Mouse (Mus musculus): ENCODE results near the gene BC048507. TPM values are rescaled to one million over a fixed set of nuclear protein-coding genes. Genes with fewer than 3 reads are reported as not detected.
"Not testable (repeated sequence)": the region's sequence is repeated elsewhere in the genome, so short reads cannot be mapped to it uniquely, and the experiment has no call there.

BC048507 gene
- total RNA-seq (2014; fragmentation: Nextera tagmentation), result not detected in 2 replicates
- total RNA-seq (2017), result not detected in 2 replicates
- not detected in 2 replicates for polyA plus RNA-seq (2012)

DNA sequence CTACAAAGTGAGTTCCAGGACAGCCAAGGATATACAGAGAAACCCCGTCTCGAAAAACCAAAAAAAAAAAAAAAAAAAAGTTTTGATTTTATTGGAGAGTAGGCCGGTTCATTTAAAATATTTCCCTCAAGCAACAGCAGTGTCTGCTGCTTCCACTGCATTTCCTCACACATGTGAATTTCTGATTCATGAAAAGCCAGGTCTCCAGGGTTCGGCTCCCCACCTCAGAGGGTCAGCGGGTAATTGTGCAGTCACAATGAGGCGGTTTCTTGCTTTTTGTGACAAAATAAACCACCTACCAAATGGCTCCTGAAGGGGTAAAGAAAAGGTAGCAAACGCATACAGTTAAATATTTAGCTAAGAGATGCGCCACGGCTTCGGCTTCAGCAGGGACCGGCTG lies at the start of gene BC048507:
Gene BC048507 (plus strand): TSS at position 301 of the 400 bp plus-strand sequence.
- Histone ChIP-seq H3K27me3 (ENCODE audit: insufficient read depth, low read length) (no peaks in the 10 kb centered on the region), H3K4me1 (ENCODE audit: insufficient read depth, low read depth, low read length) (no peaks in the 10 kb centered on the region), H3K36me3 (replicated peaks) (no peaks in the 10 kb centered on the region), H3K4me3 (ENCODE audit: low read depth, low read length) (no peak within 1 kb of the TSS), H3K9me3 (replicated peaks) (peaks cover 10% of the 10 kb centered on the region)
- DNase-seq (ENCODE audit: low spot score), result no peak
- ATAC-seq (ENCODE audit: extremely low read depth, insufficient number of reproducible peaks, low FRiP score, poor library complexity, severe bottlenecking), result no peak
- TF ChIP-seq GATA2 (IDR thresholded peaks at IDR 0.05; ENCODE audit: borderline replicate concordance, low read depth, low read length), result no peak
- no peak for TF ChIP-seq TAL1 (conservative IDR thresholded peaks at IDR 0.05; ENCODE audit: low read depth, low read length)
- no peak for TF ChIP-seq POLR2AphosphoS5 (IDR thresholded peaks at IDR 0.05; ENCODE audit: insufficient replicate concordance, low read depth, low read length)
- no peak for TF ChIP-seq GATA1 (IDR thresholded peaks at IDR 0.05; ENCODE audit: borderline replicate concordance, low read length)
- no peak for TF ChIP-seq CTCF (IDR thresholded peaks at IDR 0.05; ENCODE audit: low read depth, low read length)

DNA sequence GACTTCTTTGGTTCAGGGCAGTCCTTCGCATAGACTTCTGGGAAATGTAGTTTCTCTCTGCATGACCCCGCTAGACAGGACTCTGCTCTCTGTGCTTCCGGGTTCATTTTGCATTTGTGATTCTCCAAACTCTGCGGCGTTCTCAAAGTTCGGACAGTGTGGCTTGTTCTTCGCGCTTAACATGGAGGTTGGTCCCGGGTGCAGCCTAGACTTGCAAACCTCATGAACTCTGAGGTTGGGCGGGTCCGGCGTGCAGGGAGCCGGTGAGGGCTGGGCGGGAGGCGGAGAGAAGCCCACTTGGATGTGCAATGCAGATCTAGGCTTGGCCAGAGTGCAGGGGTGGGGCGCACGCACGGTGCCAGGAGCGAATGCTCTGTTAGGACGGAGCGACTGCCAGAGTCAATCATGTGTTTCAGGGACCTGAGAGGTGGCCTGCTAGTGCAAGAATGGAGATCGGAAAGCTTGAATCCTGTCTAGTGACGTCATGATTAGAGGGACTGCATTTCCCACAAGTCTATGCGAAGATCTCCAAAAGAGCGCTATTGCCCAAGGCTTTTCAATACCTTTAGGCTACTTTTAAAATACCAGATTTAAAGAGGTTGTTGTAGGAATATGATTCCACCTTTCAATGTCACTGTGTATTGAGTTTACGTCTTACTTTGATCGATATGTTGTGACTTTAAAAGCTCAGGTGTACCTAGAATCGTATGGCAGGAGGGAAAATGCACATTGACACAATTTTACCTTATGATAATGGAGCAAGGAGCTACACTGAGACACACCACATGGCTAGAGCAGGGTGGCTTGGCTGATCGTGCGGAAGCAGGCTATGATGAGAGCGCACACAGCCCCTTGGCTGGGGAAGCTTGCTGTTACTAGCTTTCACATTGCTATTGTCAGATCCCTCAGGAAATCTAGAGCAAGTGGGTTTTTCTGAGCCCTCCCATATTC lies 49.1 kb upstream of the BC048507 start, which contains the start of gene Zfp273:
Gene Zfp273 (plus strand): TSS at position 31 of the 951 bp plus-strand sequence.
- ATAC-seq (ENCODE audit: extremely low read depth, insufficient number of reproducible peaks, low FRiP score, poor library complexity, severe bottlenecking), result peak; percentile 95
- no peak for TF ChIP-seq CTCF (IDR thresholded peaks at IDR 0.05; ENCODE audit: low read depth, low read length)
- no peak for TF ChIP-seq GATA1 (IDR thresholded peaks at IDR 0.05; ENCODE audit: borderline replicate concordance, low read length)
- no peak for TF ChIP-seq TAL1 (conservative IDR thresholded peaks at IDR 0.05; ENCODE audit: low read depth, low read length)
- TF ChIP-seq POLR2AphosphoS5 (IDR thresholded peaks at IDR 0.05; ENCODE audit: insufficient replicate concordance, low read depth, low read length), result no peak
- TF ChIP-seq GATA2 (IDR thresholded peaks at IDR 0.05; ENCODE audit: borderline replicate concordance, low read depth, low read length), result no peak

DNA sequence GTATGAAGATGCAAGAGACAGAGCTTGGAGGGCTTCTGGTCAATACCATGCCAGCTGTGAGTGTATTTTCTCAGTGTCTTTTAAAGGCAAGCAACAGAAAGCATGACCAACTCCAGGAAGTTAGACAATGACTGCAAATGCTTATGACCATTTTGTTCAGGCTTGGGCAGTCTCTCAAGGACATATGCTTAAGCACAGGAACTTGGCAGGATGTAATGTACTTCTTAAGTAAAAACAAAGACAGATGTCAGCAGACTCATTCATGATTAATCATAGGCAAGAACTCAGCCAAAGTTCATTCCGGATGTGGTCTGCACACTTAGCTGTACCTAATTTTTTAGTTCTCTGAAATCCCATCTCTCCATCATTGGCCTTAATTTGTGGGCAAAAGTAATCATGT lies 44.5 kb upstream of the BC048507 start:
- Histone ChIP-seq H3K4me1 (ENCODE audit: insufficient read depth, low read depth, low read length) (peaks cover 3% of the 10 kb centered on the region; the same call in 1 of the 2 replicates), H3K4me3 (ENCODE audit: low read depth, low read length) (no peak overlapping the region), H3K36me3 (replicated peaks) (peaks cover 4% of the 10 kb centered on the region), H3K9me3 (replicated peaks) (peaks cover 6% of the 10 kb centered on the region), H3K27me3 (ENCODE audit: insufficient read depth, low read length) (no peaks in the 10 kb centered on the region)
- DNase-seq (ENCODE audit: low spot score) (no peak), ATAC-seq (ENCODE audit: extremely low read depth, insufficient number of reproducible peaks, low FRiP score, poor library complexity, severe bottlenecking) (no peak)
- TF ChIP-seq GATA2 (IDR thresholded peaks at IDR 0.05; ENCODE audit: borderline replicate concordance, low read depth, low read length), result no peak
- TF ChIP-seq CTCF (IDR thresholded peaks at IDR 0.05; ENCODE audit: low read depth, low read length), result no peak
- no peak for TF ChIP-seq GATA1 (IDR thresholded peaks at IDR 0.05; ENCODE audit: borderline replicate concordance, low read length)
- TF ChIP-seq TAL1 (conservative IDR thresholded peaks at IDR 0.05; ENCODE audit: low read depth, low read length), result no peak
- TF ChIP-seq POLR2AphosphoS5 (IDR thresholded peaks at IDR 0.05; ENCODE audit: insufficient replicate concordance, low read depth, low read length), result no peak

More for the DNA sequence above, 49.1 kb upstream of the BC048507 start, which contains the start of gene Zfp273:
- Histone ChIP-seq H3K9me3 (replicated peaks) (peaks cover 3% of the 10 kb centered on the region), H3K4me1 (ENCODE audit: insufficient read depth, low read depth, low read length) (peaks cover 11% of the 10 kb centered on the region), H3K27me3 (ENCODE audit: insufficient read depth, low read length) (no peaks in the 10 kb centered on the region), H3K4me3 (ENCODE audit: low read depth, low read length) (peak within 1 kb of the TSS; percentile 73), H3K36me3 (replicated peaks) (no peaks in the 10 kb centered on the region)
- peak; percentile 75 for DNase-seq (ENCODE audit: low spot score)

DNA sequence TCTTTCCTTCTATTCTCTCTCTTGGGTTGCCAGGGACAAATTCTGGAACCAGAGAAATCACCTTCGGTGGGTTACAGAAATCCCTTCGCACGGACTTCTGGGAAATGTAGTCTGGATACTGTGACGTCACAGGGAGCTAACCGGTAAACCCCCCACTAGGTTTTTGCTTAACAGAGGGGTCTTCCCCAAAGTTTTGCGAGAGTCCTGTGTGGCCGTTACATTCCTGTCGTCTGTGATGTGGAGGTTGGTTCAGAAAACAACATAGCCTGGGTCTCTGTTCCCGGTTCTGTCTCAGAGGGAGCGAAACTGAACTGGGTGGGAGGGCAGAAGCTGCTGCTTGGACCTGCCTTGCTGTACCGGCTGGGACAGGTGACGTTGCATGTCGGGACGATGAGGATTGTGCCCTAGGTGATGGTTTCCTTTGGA lies 32.2 kb upstream of the BC048507 start, which contains the start of gene Gm10037:
Gene Gm10037 (plus strand): TSS at position 196 of the 426 bp plus-strand sequence.
- Histone ChIP-seq H3K4me1 (ENCODE audit: insufficient read depth, low read depth, low read length) (no peaks in the 10 kb centered on the region), H3K9me3 (replicated peaks) (no peaks in the 10 kb centered on the region; the same call in 1 of the 2 replicates), H3K4me3 (ENCODE audit: low read depth, low read length) (no peak within 1 kb of the TSS), H3K36me3 (replicated peaks) (no peaks in the 10 kb centered on the region), H3K27me3 (ENCODE audit: insufficient read depth, low read length) (no peaks in the 10 kb centered on the region; the same call in 1 of the 2 replicates)
- ATAC-seq (ENCODE audit: extremely low read depth, insufficient number of reproducible peaks, low FRiP score, poor library complexity, severe bottlenecking), result no peak
- TF ChIP-seq CTCF (IDR thresholded peaks at IDR 0.05; ENCODE audit: low read depth, low read length) (no peak), GATA1 (IDR thresholded peaks at IDR 0.05; ENCODE audit: borderline replicate concordance, low read length) (no peak), POLR2AphosphoS5 (IDR thresholded peaks at IDR 0.05; ENCODE audit: insufficient replicate concordance, low read depth, low read length) (no peak), GATA2 (IDR thresholded peaks at IDR 0.05; ENCODE audit: borderline replicate concordance, low read depth, low read length) (no peak), TAL1 (conservative IDR thresholded peaks at IDR 0.05; ENCODE audit: low read depth, low read length) (no peak)
- DNase-seq (ENCODE audit: low spot score), result no peak

DNA sequence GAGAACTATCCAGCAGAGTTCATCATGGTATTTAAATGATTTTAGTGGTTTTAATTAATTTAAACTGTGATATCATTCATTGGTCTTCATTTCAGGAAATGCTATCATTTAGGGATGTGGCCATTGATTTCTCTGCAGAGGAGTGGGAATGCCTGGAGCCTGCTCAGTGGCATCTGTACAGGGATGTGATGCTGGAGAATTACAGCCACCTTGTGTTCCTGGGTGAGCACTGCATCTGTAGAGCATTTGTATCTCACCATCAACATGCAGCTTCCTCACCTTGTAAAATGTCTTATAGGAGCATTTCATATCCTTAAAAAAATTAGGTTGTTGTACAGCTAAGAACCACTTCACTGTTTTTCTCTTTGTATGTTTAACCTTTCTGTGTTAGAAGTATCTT lies 30.0 kb upstream of the BC048507 start:
- H3K36me3 ChIP-seq (replicated peaks); ATAC-seq (ENCODE audit: extremely low read depth, insufficient number of reproducible peaks, low FRiP score, poor library complexity, severe bottlenecking): not testable (repeated sequence)

DNA sequence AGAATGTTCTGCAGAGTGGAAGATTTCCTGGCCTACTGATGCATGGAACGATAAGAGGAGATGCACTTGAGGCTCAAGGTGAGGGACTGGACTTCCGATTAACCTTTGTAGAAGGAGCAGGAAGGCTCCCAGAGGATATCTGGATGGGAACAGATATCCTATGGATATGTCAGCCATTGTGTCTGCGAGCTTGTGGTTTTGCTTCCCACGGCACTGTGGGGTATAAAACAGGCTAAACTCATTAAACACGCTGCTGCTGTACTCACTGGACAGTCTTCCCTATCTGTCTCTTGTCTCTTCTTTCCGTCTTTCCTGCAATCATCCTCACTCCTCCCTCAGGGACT lies 19.4 kb upstream of the BC048507 start:
- no peak for TF ChIP-seq TAL1 (conservative IDR thresholded peaks at IDR 0.05; ENCODE audit: low read depth, low read length)
- no peak for TF ChIP-seq CTCF (IDR thresholded peaks at IDR 0.05; ENCODE audit: low read depth, low read length)
- TF ChIP-seq POLR2AphosphoS5 (IDR thresholded peaks at IDR 0.05; ENCODE audit: insufficient replicate concordance, low read depth, low read length), result no peak
- no peak for TF ChIP-seq GATA1 (IDR thresholded peaks at IDR 0.05; ENCODE audit: borderline replicate concordance, low read length)
- no peak for TF ChIP-seq GATA2 (IDR thresholded peaks at IDR 0.05; ENCODE audit: borderline replicate concordance, low read depth, low read length)
- Histone ChIP-seq H3K9me3 (replicated peaks) (no peaks in the 10 kb centered on the region), H3K4me3 (ENCODE audit: low read depth, low read length) (no peak overlapping the region), H3K4me1 (ENCODE audit: insufficient read depth, low read depth, low read length) (peaks cover 6% of the 10 kb centered on the region), H3K36me3 (replicated peaks) (no peaks in the 10 kb centered on the region), H3K27me3 (ENCODE audit: insufficient read depth, low read length) (no peaks in the 10 kb centered on the region)
- no peak for DNase-seq (ENCODE audit: low spot score)
- no peak for ATAC-seq (ENCODE audit: extremely low read depth, insufficient number of reproducible peaks, low FRiP score, poor library complexity, severe bottlenecking)

More for the DNA sequence above, 30.0 kb upstream of the BC048507 start:
- H3K4me1 ChIP-seq (ENCODE audit: insufficient read depth, low read depth, low read length); DNase-seq (ENCODE audit: low spot score); H3K4me3 ChIP-seq (ENCODE audit: low read depth, low read length); H3K9me3 ChIP-seq (replicated peaks); H3K27me3 ChIP-seq (ENCODE audit: insufficient read depth, low read length): not testable (repeated sequence)
